Mouse (Mus musculus) liver, embryonic 11.5 days (tissue): ENCODE measurements around the gene Ighmbp2. TPM values are rescaled to one million over a fixed set of nuclear protein-coding genes. Genes with fewer than 3 reads are reported as not detected.

Experiments used
- ATAC-seq: fragments of 200-750 bp; cut with Nextera tagmentation; replicated peaks from 2 replicates; pipeline ENCODE4 v1.8.0; 2017; ENCODE audit warnings: moderate number of reproducible peaks, mild to moderate bottlenecking, moderate TSS enrichment, moderate library complexity; ENCODE audit not compliant: low FRiP score
- DNase-seq: peaks from one replicate; pipeline ENCODE4 v3.0.0-alpha.2; 2017; ENCODE audit warnings: low spot score
- H3K27ac ChIP-seq: fragments of 300-500 bp; sonication (generic); 2 replicates; pipeline ENCODE4 v1.5.1; 2014; ENCODE audit warnings: mild to moderate bottlenecking, low read depth, low read length, control low read depth
- H3K27me3 ChIP-seq: fragments of 300-500 bp; sonication (generic); replicated peaks from 2 replicates; pipeline ENCODE4 v1.6.1; 2014; ENCODE audit warnings: low read length, mixed read lengths; ENCODE audit not compliant: control insufficient read depth, insufficient read depth
- H3K36me3 ChIP-seq: fragments of 300-500 bp; sonication (generic); 2 replicates; pipeline ENCODE4 v1.6.1; 2014; ENCODE audit warnings: mild to moderate bottlenecking, low read length, moderate library complexity, mixed read lengths; ENCODE audit not compliant: control insufficient read depth, insufficient read depth
- H3K4me1 ChIP-seq: fragments of 300-500 bp; sonication (generic); replicated peaks from 2 replicates; pipeline ENCODE4 v1.6.1; 2014; ENCODE audit warnings: low read length, mixed read lengths; ENCODE audit not compliant: control insufficient read depth, insufficient read depth
- H3K4me2 ChIP-seq: fragments of 300-500 bp; sonication (generic); 2 replicates; pipeline ENCODE4 v1.6.1; 2014; ENCODE audit warnings: mild to moderate bottlenecking, control low read depth, moderate library complexity
- H3K4me3 ChIP-seq: fragments of 300-500 bp; sonication (generic); 2 replicates; pipeline ENCODE4 v1.5.1; 2014; ENCODE audit warnings: low read depth, low read length, control low read depth
- H3K9ac ChIP-seq: fragments of 300-500 bp; sonication (generic); 2 replicates; pipeline ENCODE4 v1.6.1; 2014; ENCODE audit warnings: low read depth, low read length, control low read depth
- H3K9me3 ChIP-seq: fragments of 300-500 bp; sonication (generic); 2 replicates; pipeline ENCODE4 v1.6.1; 2016; ENCODE audit warnings: low read length, inconsistent platforms, mixed read lengths; ENCODE audit not compliant: control insufficient read depth
- WGBS: fragments of 180-500 bp; shearing (Covaris S2); extraction: QIAGEN DNeasy Blood & Tissue Kit; methylation state at CpG from one replicate; pipeline ENCODE4 v1.1.7; 2014; 5-methylcytosine and 5-hydroxymethylcytosine counted together
- polyA plus RNA-seq: library from polyadenylated mRNA; unstranded; fragments of >200 nt; fragmentation: Nextera tagmentation; extraction: Ambion mirVana; gene quantifications from 2 replicates; pipeline ENCODE4 v1.2.1, GENCODE M21; 2014

The Ighmbp2 gene
- polyA plus RNA-seq, 1 experiment from 2014 or later: 8.8 TPM

- DNase-seq (no peak), ATAC-seq (no peak)
- Histone ChIP-seq H3K27me3 (no peaks in the 10 kb centered on the region), H3K27ac (no peak overlapping the region), H3K9ac (no peak overlapping the region), H3K4me3 (no peak overlapping the region), H3K9me3 (no peaks in the 10 kb centered on the region), H3K4me1 (no peaks in the 10 kb centered on the region), H3K4me2 (no peak overlapping the region), H3K36me3 (no peaks in the 10 kb centered on the region)
Observed at GRCm38 (mm10) chr19:3297034-3297433, 14.2 kb upstream of the Ighmbp2 start.

- H3K36me3 ChIP-seq: peaks cover 5% of the 10 kb centered on the region
- no peak overlapping the region for H3K27ac ChIP-seq
- no peak for ATAC-seq
- no peak for DNase-seq
- 77% methylated on average over 6 of the region's 6 CpGs for WGBS
- H3K4me1 ChIP-seq: no peaks in the 10 kb centered on the region
- H3K27me3 ChIP-seq: no peaks in the 10 kb centered on the region
- no peak overlapping the region for H3K4me3 ChIP-seq
- no peak overlapping the region for H3K9ac ChIP-seq
- no peaks in the 10 kb centered on the region for H3K9me3 ChIP-seq
- no peak overlapping the region for H3K4me2 ChIP-seq
Observed at GRCm38 (mm10) chr19:3295245-3295644, 12.4 kb upstream of the Ighmbp2 start.

GRCm38 (mm10) chr19:3292993-3293392 is 10.2 kb upstream of the Ighmbp2 start:
- no peaks in the 10 kb centered on the region for H3K4me1 ChIP-seq
- no peaks in the 10 kb centered on the region for H3K27me3 ChIP-seq
- ATAC-seq: no peak
- WGBS: 94% methylated on average over 1 of the region's 1 CpGs
- no peak overlapping the region for H3K27ac ChIP-seq
- DNase-seq: no peak
- H3K4me3 ChIP-seq: no peak overlapping the region
- no peak overlapping the region for H3K4me2 ChIP-seq
- peaks cover 20% of the 10 kb centered on the region for H3K36me3 ChIP-seq
- H3K9me3 ChIP-seq: no peaks in the 10 kb centered on the region
- H3K9ac ChIP-seq: no peak overlapping the region

GRCm38 (mm10) chr19:3292028-3292427 is 9.2 kb upstream of the Ighmbp2 start:
- H3K4me3 ChIP-seq: no peak overlapping the region
- H3K27ac ChIP-seq: no peak overlapping the region
- ATAC-seq (peak; percentile 68; the same call in 1 of the 2 replicates), DNase-seq (no peak)
- H3K27me3 ChIP-seq: no peaks in the 10 kb centered on the region
- WGBS: 73% methylated on average over 2 of the region's 2 CpGs
- no peak overlapping the region for H3K4me2 ChIP-seq
- H3K4me1 ChIP-seq: no peaks in the 10 kb centered on the region
- no peaks in the 10 kb centered on the region for H3K9me3 ChIP-seq
- H3K36me3 ChIP-seq: peaks cover 21% of the 10 kb centered on the region
- no peak overlapping the region for H3K9ac ChIP-seq

- Histone ChIP-seq H3K9me3 (no peaks in the 10 kb centered on the region), H3K27ac (no peak overlapping the region), H3K4me1 (no peaks in the 10 kb centered on the region; the same call in 1 of the 2 replicates), H3K4me3 (no peak overlapping the region), H3K36me3 (peaks cover 29% of the 10 kb centered on the region), H3K9ac (no peak overlapping the region), H3K27me3 (no peaks in the 10 kb centered on the region), H3K4me2 (no peak overlapping the region)
- 91% methylated on average over 1 of the region's 1 CpGs for WGBS
- DNase-seq (no peak), ATAC-seq (no peak)
Observed at GRCm38 (mm10) chr19:3289006-3289405, 6.2 kb upstream of the Ighmbp2 start.

GRCm38 (mm10) chr19:3281886-3282285 is 931 bp downstream of the Ighmbp2 start:
- 52% methylated on average over 4 of the region's 4 CpGs for WGBS
- peaks cover 17% of the 10 kb centered on the region for H3K36me3 ChIP-seq
- no peak for DNase-seq
- peak; percentile 10; the same call in 1 of the 2 replicates for ATAC-seq
- no peak overlapping the region for H3K27ac ChIP-seq
- no peaks in the 10 kb centered on the region for H3K27me3 ChIP-seq
- H3K9me3 ChIP-seq: no peaks in the 10 kb centered on the region
- H3K4me1 ChIP-seq: peaks cover 5% of the 10 kb centered on the region
- peak overlapping the region; percentile 74 for H3K4me3 ChIP-seq
- peak overlapping the region; percentile 64 for H3K4me2 ChIP-seq
- peak overlapping the region; percentile 88 for H3K9ac ChIP-seq

- H3K9me3 ChIP-seq: no peaks in the 10 kb centered on the region
- H3K27ac ChIP-seq: no peak overlapping the region
- DNase-seq (no peak), ATAC-seq (no peak)
- H3K4me2 ChIP-seq: no peak overlapping the region
- no peak overlapping the region for H3K9ac ChIP-seq
- no peak overlapping the region for H3K4me3 ChIP-seq
- 85% methylated on average over 3 of the region's 3 CpGs for whole genome bisulfite sequencing
- no peaks in the 10 kb centered on the region for H3K4me1 ChIP-seq
- H3K36me3 ChIP-seq: peaks cover 28% of the 10 kb centered on the region
- H3K27me3 ChIP-seq: no peaks in the 10 kb centered on the region
Observed at GRCm38 (mm10) chr19:3275744-3276365, 7.0 kb downstream of the Ighmbp2 start.

GRCm38 (mm10) chr19:3273331-3273730 is 9.5 kb downstream of the Ighmbp2 start:
- H3K9me3 ChIP-seq: no peaks in the 10 kb centered on the region
- no peaks in the 10 kb centered on the region for H3K27me3 ChIP-seq
- no peaks in the 10 kb centered on the region for H3K4me1 ChIP-seq
- H3K4me3 ChIP-seq: no peak overlapping the region
- H3K9ac ChIP-seq: no peak overlapping the region
- H3K36me3 ChIP-seq: peaks cover 26% of the 10 kb centered on the region
- H3K27ac ChIP-seq: no peak overlapping the region
- ATAC-seq (no peak), DNase-seq (peak; percentile 23)
- 86% methylated on average over 9 of the region's 9 CpGs for WGBS
- no peak overlapping the region for H3K4me2 ChIP-seq

GRCm38 (mm10) chr19:3271366-3271765 is 11.5 kb downstream of the Ighmbp2 start:
- peak; percentile 25 for DNase-seq

More at GRCm38 (mm10) chr19:3271366-3271765, 11.5 kb downstream of the Ighmbp2 start:
- Histone ChIP-seq H3K27me3 (no peaks in the 10 kb centered on the region), H3K4me2 (no peak overlapping the region), H3K36me3 (peaks cover 32% of the 10 kb centered on the region), H3K4me1 (no peaks in the 10 kb centered on the region), H3K9ac (no peak overlapping the region), H3K27ac (no peak overlapping the region), H3K4me3 (no peak overlapping the region), H3K9me3 (no peaks in the 10 kb centered on the region)
- ATAC-seq: no peak
- 85% methylated on average over 6 of the region's 6 CpGs for WGBS
